Mouse (Mus musculus) ovary, adult 18-20 months (tissue): Measurements from ENCODE around the gene Abhd16b.

ENCODE experiments used
- DNase-seq: peaks from one replicate; pipeline ENCODE4 v3.0.0; 2022; ENCODE audit warnings: low spot score, mixed read lengths

Gene Abhd16b

GRCm38 (mm10) chr2:181541761-181542380 is 48.9 kb downstream of the Abhd16b start:
- no peak for DNase-seq
